Mouse (Mus musculus): ENCODE measurements around the gene Prr3. TPM values are rescaled to one million over a fixed set of nuclear protein-coding genes. Genes with fewer than 3 reads are reported as not detected.
A peak's percentile ranks its signal among the peaks of the same experiment; 100 is the strongest.

The Prr3 gene
- total and polyA plus RNA-seq, 3 experiments, result 4.0 to 32.0 (median 5.5) TPM

DNA sequence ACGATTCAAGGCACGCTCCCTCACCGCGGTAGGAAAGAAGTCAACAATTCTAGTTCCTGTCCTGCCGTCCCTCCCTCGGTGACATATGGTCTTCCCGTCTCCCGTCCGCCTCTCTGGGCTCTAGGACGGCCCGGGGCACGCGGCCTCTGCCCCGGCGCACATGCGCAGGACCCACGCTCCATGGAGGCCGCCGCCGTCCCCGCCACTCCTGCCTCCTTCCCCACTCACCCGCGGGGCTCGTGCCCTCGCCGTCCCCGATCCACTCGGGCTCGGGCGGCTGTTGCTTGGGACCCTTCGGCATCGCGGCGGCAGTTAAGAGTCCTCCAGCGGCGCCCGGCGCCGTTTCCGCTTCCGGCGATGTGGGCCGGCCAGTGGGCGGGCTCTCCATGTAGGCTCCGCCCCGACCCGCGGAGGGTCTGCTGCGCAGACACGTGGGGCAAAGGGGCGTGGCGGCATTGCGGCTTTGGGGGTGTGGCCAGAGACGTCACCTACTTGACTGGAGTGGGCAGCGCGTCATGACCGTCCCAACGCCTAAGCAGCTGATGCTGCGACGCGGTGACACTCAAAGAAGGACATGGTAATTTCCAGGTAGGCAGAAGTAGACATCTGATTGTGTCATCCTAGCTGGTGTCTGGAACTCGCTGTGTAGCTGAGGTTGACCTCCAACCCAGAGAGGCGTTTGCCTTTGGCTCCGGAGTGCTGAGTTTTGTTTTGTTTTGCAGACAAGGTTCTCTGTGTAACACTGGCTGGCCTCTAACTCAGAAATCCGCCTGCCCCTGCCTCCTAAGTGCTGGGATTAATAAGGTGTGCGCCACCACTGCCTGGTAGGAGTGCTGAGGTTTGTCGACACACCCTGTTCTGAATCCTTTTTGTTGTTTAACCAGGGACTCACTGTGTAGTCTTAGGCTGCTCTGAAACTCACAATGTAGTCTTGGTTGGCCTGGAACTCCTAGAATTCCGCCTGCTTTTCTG lies 10.3 kb downstream of the Prr3 start, which contains the start of gene Abcf1 (continued):
- peak; percentile 82 for TF ChIP-seq NRF1 (IDR thresholded peaks at IDR 0.05; ENCODE audit: low read depth, low read length)

DNA sequence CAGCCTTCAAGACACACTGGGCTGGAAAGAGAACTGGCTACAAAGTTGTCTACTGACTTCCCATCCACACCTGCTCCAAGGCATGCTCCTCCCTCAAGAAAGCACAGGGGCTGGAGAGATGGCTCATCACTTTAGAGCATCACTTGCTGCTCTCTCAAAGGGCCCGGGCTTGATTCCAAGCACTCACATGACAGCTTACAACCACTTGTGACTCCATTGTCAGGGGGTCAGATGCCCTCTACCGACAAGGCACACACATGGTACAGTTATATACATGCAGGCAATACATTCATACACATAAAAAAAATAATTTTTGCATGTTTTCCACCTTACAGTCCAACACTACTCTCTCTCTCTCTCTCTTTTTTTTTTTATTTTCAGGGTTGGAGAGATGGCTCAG lies 12.4 kb downstream of the Prr3 start:
- in situ Hi-C loops (cut with MboI; ENCODE audit: low pct_ligation_motif_present, low pct_unique_long_range_greater_than_20kb, low sequenced_read_pairs) (no loop called here), dilution Hi-C loops (cut with MboI; ENCODE audit: extremely low pct_ligation_motif_present, extremely low pct_unique_long_range_greater_than_20kb, low sequenced_read_pairs) (no loop called here)
- H3K27me3 ChIP-seq (replicated peaks), result no peaks in the 10 kb centered on the region
- TF ChIP-seq PAX5 (IDR thresholded peaks at IDR 0.05; ENCODE audit: low read length), result no peak
- TF ChIP-seq MAZ (IDR thresholded peaks at IDR 0.05; ENCODE audit: low read depth, low read length), result no peak
- TF ChIP-seq BHLHE40 (IDR thresholded peaks at IDR 0.05; ENCODE audit: low read depth, low read length), result no peak
- no peak for TF ChIP-seq ZMIZ1 (IDR thresholded peaks at IDR 0.05; ENCODE audit: low read depth, low read length)
- TF ChIP-seq TCF12 (IDR thresholded peaks at IDR 0.05; ENCODE audit: low read depth, low read length), result no peak
- no peak for TF ChIP-seq SMC3 (IDR thresholded peaks at IDR 0.05; ENCODE audit: low read depth, low read length)
- no peak for TF ChIP-seq CHD2 (IDR thresholded peaks at IDR 0.05; ENCODE audit: low read length)
- no peak for TF ChIP-seq ETS1 (conservative IDR thresholded peaks at IDR 0.05; ENCODE audit: low read depth, low read length)
- TF ChIP-seq E2F4 (IDR thresholded peaks at IDR 0.05; ENCODE audit: insufficient replicate concordance, low read depth, low read length), result no peak
- no peak for TF ChIP-seq TBP (conservative IDR thresholded peaks at IDR 0.05; ENCODE audit: low read depth, low read length)
- TF ChIP-seq CHD1 (IDR thresholded peaks at IDR 0.05; ENCODE audit: low read depth, low read length), result no peak
- TF ChIP-seq HCFC1 (IDR thresholded peaks at IDR 0.05; ENCODE audit: low read depth, low read length), result no peak
- no peak for TF ChIP-seq KAT2A (IDR thresholded peaks at IDR 0.05; ENCODE audit: insufficient replicate concordance, low read length)
- no peak for TF ChIP-seq POLR2A (IDR thresholded peaks at IDR 0.05; ENCODE audit: low read depth, low read length)
- no peak for TF ChIP-seq MEF2A (IDR thresholded peaks at IDR 0.05; ENCODE audit: borderline replicate concordance, low read depth, low read length)
- TF ChIP-seq NRF1 (IDR thresholded peaks at IDR 0.05; ENCODE audit: low read depth, low read length), result no peak
- no peak for TF ChIP-seq EP300 (IDR thresholded peaks at IDR 0.05; ENCODE audit: low read length)
- TF ChIP-seq CTCF (conservative IDR thresholded peaks at IDR 0.05 in 1 of 2, IDR thresholded peaks at IDR 0.05 in 1 of 2; ENCODE audit: low read depth in 2 of 2, low read length in 2 of 2), result no peak
- no peak for TF ChIP-seq JUND (conservative IDR thresholded peaks at IDR 0.05; ENCODE audit: low read depth, low read length)
- no peak for TF ChIP-seq JUN (IDR thresholded peaks at IDR 0.05; ENCODE audit: insufficient read depth, low read depth, low read length)
- no peak overlapping the region for H3K27ac ChIP-seq (ENCODE audit: insufficient read depth, low read depth)
- peaks cover 4 to 28% of the 10 kb centered on the region in 2 experiments; a peak in 3 of 4 replicates for H3K4me1 ChIP-seq (ENCODE audit: control insufficient read depth in 1 of 2, insufficient read depth in 2 of 2)
- H3K9ac ChIP-seq (ENCODE audit: insufficient read depth, low read depth), result no peak overlapping the region
- H3K4me2 ChIP-seq (ENCODE audit: insufficient read depth, low read depth, poor library complexity, severe bottlenecking), result no peak overlapping the region
- no peak for DNase-seq (ENCODE audit: extremely low read depth)
- no peaks in the 10 kb centered on the region for H3K9me3 ChIP-seq (replicated peaks; ENCODE audit: low read length)
- H3K79me2 ChIP-seq (replicated peaks; ENCODE audit: control insufficient read depth, extremely low read depth, insufficient read depth, poor library complexity, severe bottlenecking), result peaks cover 40% of the 10 kb centered on the region
- peaks cover 28 to 57% of the 10 kb centered on the region in 2 experiments for H3K36me3 ChIP-seq (replicated peaks in 1 of 2; ENCODE audit: control insufficient read depth in 1 of 2, insufficient read depth in 1 of 2, low read length in 1 of 2)
- H3K4me3 ChIP-seq (replicated peaks in 1 of 3; ENCODE audit: low read depth in 2 of 3, low read length in 2 of 3, poor library complexity in 1 of 3), result no peak overlapping the region

Data from CH12.LX (cell line).